Mouse (Mus musculus): ENCODE data around the gene Gpatch3.

- TF ChIP-seq CTCF (IDR thresholded peaks at IDR 0.05; ENCODE audit: control insufficient read depth, insufficient read depth, insufficient replicate concordance, low read depth, low read length) (no peak), POLR2A (IDR thresholded peaks at IDR 0.05; ENCODE audit: control insufficient read depth, low read depth, low read length) (no peak)
These were observed 29.6 kb downstream of the Gpatch3 start for GRCm38 (mm10) chr4:133604175-133604574.

Data from testis, adult 2 months (tissue).